Mouse (Mus musculus) lung, adult 18-20 months (tissue): ENCODE data around the gene Spg11.
"Not testable (repeated sequence)": the region's sequence is repeated elsewhere in the genome, so short reads cannot be mapped to it uniquely, and the experiment has no call there.

Source experiments
- DNase-seq, 2 experiments: peaks; one replicate each; pipeline ENCODE4 v3.0.0; 2022; ENCODE audit warnings: mixed read lengths in 2 of 2

Gene Spg11

DNA sequence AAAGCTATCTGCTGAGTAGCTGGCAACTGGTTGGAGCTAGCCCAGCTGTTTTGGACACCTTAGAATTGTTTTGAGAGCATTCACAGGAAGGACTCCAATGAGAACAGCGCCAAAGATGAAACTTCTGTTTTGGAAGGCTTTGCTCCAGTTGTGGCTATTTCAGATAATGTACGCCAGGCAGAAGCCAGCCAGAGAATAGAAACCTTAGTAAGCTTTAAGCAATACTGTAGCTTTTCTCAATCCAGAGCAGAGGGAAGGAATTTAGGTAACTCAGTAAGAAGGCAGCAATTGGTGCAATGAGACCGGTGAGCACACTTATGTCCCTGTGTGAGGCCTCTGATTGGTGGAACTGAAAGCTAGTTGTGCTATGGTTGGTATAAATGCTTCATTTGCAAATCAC is 24.9 kb upstream of the Spg11 start:
- DNase-seq, result no peak

DNA sequence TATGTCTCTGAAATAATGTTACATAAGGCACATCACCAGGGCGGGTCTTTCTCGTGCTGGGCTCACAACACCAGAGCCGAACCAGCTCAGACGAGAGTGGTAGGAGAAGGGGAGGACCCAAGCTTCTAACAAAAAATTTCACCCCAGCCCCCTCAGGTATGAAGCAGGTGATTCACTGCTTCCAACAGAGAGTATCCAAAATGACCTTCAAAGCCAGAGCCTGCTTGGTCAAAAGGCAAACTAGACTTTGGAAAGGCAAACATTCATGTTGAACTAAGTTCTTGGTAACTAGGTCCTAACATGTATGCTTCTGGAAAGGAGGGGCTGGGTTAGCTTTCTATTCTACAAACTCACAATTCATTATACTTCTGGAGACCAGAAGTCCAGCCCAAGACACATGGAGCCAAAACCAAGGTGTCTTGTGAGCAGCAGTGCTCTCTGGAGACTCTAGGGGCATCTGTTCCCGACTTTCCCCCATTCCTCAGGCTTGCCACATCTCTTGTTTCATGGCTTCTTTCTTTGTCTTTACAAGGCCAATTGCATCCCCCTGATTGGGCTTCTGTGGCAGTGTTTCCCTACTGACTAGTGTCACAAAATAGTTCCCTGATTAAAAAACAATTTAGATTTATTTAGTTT is 23.3 kb upstream of the Spg11 start:
- DNase-seq, result no peak

DNA sequence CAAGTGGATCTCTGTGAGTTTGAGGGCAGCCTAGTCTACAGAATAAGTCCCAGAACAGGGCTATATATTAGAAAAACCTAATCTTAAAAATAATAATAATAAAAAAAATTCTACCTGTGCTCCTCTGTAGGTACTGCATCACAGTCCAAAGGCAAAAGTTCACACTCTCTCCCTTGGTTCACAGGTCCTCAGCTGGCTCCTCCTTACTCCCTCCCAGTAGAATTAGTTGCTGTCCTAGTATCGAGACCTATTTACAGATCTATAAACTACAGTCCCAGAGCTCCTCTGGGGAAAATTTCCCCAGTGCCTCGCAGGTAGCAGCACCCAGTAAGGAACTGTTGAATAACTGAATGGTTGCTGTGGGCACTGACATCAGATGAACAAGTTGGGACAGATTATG is 22.6 kb upstream of the Spg11 start:
- no peak for DNase-seq

DNA sequence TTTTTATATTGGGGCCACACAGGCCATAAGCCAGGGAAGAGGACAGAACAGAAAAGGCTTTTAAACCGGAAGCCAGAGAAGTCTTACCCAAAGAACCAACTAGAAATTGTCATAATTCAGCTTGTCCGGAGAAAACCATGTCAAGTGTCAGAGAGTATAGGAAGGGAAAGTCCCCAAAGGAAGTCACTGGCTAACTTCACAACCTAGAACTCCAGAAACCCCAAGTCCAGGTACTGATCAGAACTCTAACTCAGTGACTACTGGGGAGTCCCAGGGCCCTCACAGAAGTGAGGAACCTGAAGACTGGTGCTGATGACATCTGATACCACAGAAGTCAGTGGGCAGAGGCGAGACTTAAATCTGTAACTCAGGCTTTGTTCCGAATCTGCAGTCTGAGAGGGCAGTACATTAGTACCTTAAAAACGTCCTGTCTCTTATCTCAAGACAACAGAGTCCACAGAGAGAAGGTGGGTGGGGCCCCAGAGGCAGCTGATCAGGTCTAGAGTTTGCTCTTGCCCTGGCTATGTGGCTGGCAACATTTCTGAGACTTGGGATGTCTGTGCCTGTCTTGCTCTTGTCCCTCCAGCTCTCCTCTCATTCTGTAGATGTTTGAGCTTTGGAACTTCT is 19.8 kb upstream of the Spg11 start:
- DNase-seq, result no peak

DNA sequence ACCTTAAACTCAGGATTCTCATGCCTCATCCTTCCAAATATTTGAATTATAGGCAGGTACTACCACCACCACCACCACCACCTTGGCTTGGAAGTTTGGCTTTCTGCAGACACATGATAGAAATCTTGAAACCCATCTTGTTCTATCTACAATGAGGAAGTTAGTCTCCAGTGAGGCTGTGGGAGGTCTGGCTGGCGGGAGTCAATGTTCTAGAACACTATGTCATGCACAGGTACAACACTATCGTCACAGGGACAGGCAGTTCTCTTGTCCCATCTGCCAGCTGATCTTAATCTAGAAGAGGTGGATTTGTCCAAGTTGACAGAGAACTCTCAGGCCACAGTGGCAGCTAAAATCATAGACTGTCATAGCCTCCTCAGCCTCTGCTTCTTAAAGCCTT is 14.4 kb upstream of the Spg11 start:
- DNase-seq, result no peak

DNA sequence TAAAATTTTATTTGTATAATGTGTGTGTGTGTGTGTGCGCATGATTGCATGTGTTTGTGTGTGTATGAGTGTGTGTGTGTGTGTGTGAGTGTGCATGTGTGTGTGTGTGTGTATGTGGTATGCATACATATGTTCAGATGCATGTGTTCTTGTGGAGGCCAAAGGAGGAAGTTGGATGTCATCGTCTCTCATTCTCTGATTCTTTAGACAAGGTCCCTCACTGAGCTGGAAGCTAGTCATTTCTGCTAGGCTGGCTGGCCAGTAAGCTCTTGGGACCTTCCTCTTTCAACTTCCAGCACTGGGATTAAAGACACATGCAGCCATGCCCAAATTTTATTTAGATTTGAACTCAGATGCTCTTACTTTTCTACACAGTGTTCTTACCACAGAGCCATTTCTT is 13.9 kb upstream of the Spg11 start:
- DNase-seq, result no peak

DNA sequence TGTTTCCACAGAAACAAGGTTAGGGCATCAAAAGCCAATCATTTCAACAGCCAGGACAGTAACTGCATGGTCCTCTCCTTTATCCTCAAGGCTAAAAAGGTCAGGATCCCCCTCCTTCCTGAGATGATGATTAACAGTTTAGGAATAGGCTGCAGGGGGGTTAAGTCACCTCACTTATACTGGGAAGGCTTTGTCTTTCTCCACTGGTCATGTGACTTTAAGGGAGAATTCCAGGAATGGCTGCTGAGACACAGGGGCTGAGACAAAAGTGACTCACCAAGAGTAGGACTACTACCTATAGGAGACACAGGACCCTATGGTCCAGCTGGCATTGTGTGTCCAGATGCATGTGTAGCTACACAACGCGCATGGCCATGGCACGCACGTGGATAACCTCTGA is 9.4 kb upstream of the Spg11 start:
- DNase-seq, result no peak

DNA sequence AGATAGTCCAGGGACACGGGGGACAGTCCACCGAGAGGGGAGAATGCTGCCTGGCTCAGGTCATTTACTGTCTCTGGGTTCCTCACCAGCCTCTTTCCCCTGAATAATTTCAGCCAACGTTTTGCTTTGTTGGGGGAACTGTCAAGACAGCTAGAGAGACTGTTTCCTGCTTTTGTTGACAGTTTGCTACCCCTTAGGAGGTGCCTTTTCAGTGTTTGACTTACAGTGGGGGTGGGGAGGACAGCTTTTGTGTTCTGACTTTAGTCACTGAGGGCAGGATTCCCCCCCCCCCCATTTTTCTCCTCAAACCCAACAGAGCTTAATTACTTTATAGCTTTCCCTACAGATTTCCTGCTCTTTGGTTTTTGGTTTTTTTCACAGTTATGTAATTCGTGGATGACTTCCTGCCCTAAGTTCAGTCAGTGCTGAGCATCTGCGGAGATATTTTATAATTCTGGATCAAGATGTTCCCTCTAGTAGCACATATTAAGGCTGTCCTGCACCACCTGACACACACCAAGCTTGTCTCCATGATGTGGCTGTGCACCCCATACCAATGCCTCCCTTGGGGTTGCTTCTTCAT is 8.7 kb upstream of the Spg11 start:
- DNase-seq, result no peak

DNA sequence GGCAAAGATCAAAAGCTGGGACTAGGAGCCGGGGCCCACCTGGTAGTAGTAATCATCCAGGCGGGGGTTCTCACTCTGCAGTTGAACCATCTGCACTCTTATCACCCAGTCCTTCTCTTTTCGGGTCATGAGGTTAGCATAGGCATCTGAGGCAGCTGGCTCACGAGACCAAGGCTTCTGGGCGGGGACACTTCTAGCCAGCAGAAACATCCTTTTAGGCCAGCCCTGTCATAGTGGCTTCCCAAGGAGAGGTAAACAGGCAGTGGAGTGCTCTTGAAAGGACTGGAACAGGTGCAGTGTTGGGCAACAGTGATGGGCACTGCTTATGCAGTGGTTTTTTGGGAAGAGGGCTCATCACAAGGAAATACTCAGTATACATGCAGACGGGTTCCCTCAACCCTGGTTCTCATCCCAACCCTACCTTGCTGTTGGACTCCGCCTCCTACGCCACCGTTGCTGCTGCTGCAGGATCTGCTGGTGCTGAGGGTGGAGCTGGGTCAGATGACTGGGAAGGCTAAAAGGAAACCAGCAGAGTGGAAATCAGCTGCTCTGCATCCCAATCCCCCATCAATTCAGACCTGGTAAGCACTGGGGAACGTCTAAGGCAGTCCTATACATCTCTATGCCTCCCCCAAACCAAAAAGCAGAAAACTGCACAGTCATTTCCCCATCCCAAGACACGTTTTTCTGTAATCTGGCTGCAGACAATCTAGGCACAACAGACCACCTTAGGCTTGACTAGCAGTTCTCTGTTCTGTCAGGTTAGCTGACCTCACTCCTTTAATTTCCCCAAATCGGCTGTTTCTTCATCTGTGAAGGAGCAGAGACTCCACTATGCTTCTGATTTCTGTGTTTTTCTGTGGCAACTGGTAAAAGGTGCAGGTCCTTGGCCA is 7.7 kb upstream of the Spg11 start:
- DNase-seq, result peak in 1 of 2 experiments; percentile 10

DNA sequence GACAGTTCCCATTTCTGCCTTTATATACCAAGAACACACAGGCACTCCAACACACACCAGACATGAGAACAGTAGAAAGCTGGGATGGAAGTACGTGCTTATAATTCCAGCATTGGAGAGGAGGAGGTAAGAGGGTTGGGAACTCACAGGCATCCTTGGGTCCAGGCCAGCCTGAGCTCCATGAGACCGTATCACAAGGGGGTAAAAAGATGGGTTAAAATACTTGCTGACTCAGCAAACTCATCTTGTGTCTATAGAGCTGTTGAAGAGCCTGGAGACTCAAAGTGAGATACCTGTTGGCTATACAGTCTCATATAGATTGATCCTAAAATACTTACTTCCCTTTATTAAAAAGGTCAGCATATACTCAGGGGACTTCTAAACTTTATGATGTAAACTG is 1.3 kb downstream of the Spg11 start:
- no peak for DNase-seq

DNA sequence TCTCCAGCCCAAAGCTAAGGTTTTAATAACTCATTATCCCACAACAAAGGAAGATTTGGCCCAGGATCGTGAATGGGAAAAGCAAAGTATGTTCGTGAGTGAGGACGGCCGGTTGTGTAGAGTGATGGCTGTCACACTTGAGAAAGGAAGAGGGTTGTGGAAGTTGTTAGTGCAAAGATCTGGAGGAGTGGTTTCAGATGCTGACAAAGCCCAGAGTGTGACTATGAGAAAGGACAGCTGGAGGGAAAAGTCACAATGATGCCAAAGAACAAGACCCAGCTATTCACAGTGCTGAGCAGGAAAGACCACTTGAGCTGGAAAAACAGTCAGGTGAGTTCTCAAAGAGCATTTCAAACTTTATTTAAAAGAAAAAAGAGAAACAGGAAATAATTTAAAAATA is 8.5 kb downstream of the Spg11 start:
- peak in 1 of 2 experiments; percentile 24 for DNase-seq

DNA sequence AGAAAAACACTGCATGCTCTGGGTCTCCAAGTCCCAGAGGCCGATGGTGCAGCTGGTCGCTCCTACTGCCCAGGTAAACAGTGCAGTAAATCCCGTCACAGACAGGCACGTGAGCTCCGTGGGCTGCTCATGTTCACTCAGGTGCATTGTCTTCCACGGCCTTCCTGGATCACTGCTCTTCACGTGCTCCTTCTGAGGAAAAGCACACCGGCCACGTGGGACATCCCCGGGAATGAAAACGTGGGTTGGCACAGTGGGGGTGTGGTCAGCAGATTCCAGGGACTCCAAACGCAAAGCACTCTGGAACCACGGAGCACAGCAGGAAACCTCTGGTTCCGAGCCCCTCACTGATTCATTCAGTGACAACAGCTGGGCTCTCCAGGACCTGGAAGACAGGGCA is 10.1 kb downstream of the Spg11 start:
- DNase-seq, result no peak

DNA sequence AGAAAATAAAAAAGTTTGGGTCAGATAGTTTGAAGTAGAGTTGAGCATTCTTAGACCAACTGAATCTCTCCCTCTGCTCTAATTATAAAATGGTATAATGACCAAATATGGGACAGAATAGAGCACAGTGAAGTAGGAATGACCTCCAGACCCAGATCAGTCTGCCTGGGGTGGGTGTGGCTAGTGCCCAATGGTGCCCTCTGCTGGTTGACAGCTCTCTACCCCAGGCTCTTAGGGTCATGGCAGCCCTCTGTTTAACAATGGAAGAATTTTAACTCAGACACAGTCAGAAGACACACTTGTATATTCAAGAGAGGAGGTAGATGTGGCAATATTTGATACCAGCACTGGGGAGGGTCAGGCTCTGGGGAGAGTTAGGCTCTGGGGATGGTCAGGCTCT is 16.1 kb downstream of the Spg11 start:
- DNase-seq, result peak in 1 of 2 experiments; percentile 25

DNA sequence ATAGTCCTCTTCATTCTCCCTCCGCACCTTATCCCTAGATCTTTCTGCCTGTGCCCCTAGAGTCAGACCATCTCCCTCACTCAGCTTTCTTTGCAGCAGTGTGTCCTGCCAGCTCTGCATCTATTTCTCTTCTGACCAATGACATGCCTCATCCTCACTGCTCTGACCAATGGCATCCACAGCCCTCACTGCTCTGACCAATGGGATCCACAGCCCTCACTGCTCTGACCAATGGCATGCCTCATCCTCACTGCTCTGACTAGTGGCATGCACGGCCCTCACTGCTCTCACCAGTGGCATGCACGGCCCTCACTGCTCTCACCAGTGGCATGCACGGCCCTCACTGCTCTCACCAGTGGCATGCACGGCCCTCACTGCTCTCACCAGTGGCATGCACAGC is 20.5 kb downstream of the Spg11 start:
- DNase-seq, result not testable (repeated sequence)

DNA sequence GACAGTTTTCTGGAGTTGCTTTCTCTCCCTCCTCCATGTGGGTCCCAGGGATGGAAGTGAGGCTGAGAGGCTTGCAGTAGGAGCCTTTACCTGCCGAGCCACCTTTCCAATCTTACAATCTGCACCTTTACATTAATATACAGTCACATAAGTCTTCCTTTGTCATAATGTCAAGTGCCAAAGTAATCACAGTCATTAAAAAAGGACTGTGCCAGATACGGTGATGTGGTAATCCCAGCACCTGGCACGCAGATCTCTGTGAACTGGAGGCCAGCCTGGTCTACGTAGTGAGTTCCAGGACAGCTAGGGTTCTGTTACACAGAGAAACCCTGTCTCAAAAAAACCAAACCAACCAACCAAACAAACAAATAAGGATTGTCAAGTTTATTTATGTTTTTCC is 24.3 kb downstream of the Spg11 start:
- no peak for DNase-seq

DNA sequence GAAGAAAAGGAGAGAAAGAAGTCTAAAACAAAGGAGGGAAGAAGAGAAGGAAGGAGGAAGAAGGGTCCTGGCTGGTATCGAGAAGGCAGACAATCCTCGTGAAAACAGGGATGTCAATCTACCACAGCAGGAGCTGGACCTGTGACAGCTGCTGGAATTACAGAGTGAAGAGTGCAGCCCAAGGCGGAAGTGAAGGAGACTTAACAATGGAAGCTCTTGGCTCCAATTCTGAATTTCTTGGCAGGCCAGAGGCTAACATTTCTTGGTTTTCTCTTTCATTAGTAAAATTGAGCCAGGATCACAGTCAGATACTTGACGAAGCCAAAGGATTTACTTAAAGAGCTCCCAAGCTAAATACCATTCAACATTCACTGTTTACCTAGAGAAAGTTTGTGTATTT is 31.7 kb downstream of the Spg11 start:
- DNase-seq, result peak; percentile 10 to 43

DNA sequence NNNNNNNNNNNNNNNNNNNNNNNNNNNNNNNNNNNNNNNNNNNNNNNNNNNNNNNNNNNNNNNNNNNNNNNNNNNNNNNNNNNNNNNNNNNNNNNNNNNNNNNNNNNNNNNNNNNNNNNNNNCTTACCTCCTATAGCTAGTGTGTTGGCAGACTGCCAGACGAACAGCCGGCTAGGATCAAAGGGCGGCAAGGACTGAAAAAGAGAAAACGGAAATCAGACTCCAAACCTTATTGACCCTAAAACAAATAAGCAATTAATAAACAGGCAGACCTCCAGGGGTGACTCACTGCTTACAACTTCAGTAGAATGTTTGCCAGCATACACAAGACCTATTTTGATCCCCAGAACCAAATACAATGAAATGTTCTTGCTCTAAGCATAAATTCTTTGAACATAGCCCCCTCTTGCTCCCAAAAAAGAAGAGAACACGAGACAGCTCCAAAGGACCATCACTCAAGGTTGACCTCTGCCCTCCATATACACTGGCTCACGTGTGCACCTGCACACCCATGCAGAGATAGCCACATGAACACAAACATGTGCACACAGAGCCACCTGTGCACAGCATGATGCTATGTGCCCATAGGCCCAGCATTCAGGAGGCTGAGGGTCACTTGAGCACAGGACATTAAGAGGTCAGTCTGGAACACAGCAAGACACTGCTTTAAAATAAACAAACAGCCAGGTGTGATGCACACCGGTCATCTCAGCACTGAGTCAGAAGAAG is 36.3 kb downstream of the Spg11 start:
- peak; percentile 18 to 36 for DNase-seq

DNA sequence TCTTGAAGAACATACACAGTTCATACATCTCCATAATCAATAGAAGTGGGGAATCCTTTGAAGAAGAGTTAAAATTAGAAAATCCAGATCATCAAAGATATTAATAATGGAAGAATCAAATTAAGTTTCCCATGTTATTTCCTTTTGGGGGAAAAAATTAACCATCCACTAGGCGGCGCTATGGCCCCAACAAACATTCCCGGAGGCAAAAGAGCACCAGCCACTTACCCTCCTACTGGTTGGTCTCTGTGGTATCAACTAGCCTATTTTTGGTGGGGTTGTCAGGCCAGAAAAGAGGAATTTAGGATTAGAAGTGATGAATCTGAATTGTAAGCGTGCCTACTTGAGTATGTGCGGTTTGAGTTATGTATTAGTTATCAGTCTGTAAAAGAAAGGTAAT is 48.3 kb downstream of the Spg11 start:
- peak; percentile 41 to 53 for DNase-seq

DNA sequence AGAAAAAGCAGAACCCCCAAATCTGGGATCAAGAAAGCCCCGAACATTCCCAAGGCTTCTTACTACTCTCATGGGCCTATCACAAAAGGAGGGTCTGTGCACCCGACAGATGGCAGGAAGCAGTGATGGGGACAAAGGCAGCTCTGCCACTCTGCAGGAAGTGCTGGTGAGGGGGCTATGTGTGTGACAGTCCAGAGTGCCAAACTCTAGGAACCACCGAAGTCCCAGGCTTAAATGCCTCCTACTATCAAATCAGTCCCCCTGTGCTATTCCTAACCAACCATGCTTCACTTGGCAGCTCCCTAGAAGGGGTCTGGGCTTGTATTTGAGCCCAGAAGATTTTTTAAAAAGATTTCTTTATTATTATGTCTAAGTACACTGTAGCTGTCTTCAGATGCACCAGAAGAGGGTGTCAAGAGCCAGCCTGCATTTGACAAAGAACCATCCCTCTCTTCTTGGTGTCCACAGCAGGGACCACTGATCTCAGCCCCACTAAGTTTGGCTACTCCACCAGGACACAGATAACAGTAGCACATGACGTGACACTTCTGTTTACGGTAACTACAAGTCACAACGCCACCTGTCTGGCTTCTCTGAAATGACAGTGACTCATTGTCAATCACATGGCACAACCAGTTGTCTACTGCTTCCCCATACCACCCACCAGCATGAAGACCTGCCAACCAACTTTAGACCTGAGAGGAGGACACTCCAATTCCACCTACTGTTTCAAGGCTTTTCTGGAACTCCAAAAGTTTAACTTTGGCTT is 48.9 kb downstream of the Spg11 start:
- DNase-seq, result no peak

DNA sequence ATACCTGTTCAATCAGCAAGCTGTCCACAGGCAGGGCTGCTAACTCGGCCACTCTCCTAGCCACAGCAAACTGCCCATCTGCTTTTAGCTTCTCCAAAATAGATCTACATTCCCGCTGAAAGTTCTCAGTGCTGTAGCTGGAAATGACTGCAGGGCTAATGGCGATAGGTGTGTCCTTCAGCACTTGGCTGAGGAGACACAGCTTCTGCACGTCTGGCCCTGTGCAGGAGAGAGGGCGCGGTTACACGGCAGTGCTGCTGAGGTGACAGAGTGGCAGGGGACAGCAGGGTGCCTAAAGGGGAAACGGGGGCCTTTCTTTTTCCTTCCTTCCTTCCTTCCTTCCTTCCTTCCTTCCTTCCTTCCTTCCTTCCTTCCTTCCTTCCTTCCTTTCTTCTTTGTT is 51.9 kb downstream of the Spg11 start:
- no peak for DNase-seq

DNA sequence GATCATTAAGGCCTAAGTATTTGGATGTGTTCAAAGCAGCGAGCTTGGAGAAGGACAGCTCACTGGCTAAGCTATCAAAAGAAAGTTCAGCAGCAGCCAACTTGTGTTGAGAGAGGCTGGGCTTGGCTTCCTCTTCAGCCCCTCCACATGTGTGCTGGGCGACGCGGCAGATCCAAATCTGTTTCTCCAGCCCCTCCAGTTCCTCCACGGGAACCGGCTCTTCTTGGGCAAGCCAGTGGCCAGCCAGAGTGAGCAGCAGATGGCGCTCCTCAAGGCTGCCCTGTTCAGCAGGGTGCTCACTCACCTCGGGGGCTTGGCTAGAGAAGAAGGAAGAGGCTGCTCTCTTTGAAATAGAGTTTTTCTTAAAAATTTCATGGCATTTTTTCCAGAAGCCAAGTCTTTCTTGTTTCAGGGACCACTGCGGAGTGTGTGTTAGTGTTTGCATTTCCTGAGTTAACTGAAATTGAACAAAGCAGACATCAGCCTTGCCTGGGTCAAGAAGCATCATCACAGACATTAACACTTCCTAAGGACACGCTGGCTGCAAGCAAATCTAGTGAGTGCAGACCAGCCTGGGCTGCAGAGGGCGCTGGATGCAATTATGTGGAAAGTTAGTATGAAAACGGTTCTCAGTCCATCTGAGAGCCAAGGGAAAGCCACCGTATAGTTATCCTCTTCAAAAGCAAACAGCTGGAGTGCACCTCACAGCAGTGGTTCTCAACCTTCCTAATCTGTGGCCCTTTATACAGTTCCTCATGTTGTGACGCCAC is 52.8 kb downstream of the Spg11 start:
- no peak for DNase-seq
